Mouse (Mus musculus): ENCODE results near the gene Vps33a. TPM values are rescaled to one million over a fixed set of nuclear protein-coding genes. Genes with fewer than 3 reads are reported as not detected.

Vps33a gene
- polyA plus RNA-seq, 1 experiment: 49.7 TPM

DNA sequence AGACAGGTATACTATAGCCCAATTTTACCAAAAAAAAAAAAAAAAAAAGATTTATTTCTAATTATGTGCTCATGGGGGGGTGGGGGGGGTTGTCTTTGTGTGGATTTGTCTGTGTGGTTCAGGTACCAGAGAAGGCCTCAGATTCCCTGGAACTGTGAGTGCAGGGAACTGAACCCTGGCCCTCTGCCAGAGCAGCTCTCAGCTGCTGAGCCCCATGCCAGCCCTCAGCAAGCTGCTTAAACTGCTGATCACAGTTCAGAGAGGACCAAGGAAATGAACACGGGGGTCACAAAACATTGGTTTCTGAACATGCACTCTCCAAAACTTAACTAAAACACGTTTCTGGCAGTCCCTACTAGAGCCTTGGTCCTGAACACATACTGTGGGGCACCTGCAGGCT, 16.4 kb downstream of the Vps33a start:
- no peak for TF ChIP-seq CTCF (IDR thresholded peaks at IDR 0.05; ENCODE audit: borderline replicate concordance, insufficient read depth, low read depth, low read length)
- no peak for TF ChIP-seq POLR2A (IDR thresholded peaks at IDR 0.05; ENCODE audit: borderline replicate concordance, insufficient read depth, low read length)
- 10% methylated on average over 2 of the region's 2 CpGs for WGBS
- no peaks in the 10 kb centered on the region for H3K27me3 ChIP-seq (ENCODE audit: control insufficient read depth, insufficient read depth, low read length)
- no peaks in the 10 kb centered on the region for H3K4me1 ChIP-seq (ENCODE audit: control insufficient read depth, insufficient read depth, low read length)
- no peak overlapping the region for H3K27ac ChIP-seq (ENCODE audit: insufficient read depth, low read length)
- no peak overlapping the region for H3K4me3 ChIP-seq (replicated peaks; ENCODE audit: insufficient read depth, low read depth, low read length)
- peak; percentile 79 to 83 for DNase-seq

DNA sequence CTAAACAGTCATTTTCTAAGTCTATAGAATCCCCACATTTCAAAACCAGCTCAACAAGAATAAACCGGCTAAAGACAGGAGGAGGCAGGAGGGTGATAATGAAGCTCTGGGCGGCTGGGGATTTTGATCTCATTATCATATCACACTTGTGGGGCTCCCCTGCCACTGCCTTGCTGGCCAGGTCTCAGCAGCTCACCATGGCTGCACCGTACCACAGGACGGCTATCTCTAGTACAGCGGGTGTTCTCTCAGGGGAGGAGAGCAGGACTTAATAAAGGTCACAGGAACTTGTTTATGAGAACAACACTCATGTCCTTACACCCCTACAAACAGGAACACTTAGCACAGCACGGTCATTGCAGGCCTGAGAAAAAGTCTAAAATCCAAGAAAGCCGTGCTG, 17.1 kb downstream of the Vps33a start:
- DNase-seq: peak in 1 of 2 experiments; percentile 6
- no peaks in the 10 kb centered on the region for H3K4me1 ChIP-seq (ENCODE audit: control insufficient read depth, insufficient read depth, low read length)
- WGBS: 91% methylated on average over 7 of the region's 7 CpGs
- TF ChIP-seq POLR2A (IDR thresholded peaks at IDR 0.05; ENCODE audit: borderline replicate concordance, insufficient read depth, low read length): no peak
- TF ChIP-seq CTCF (IDR thresholded peaks at IDR 0.05; ENCODE audit: borderline replicate concordance, insufficient read depth, low read depth, low read length): no peak
- H3K27me3 ChIP-seq (ENCODE audit: control insufficient read depth, insufficient read depth, low read length): no peaks in the 10 kb centered on the region
- no peak overlapping the region for H3K27ac ChIP-seq (ENCODE audit: insufficient read depth, low read length)
- H3K4me3 ChIP-seq (replicated peaks; ENCODE audit: insufficient read depth, low read depth, low read length): no peak overlapping the region

DNA sequence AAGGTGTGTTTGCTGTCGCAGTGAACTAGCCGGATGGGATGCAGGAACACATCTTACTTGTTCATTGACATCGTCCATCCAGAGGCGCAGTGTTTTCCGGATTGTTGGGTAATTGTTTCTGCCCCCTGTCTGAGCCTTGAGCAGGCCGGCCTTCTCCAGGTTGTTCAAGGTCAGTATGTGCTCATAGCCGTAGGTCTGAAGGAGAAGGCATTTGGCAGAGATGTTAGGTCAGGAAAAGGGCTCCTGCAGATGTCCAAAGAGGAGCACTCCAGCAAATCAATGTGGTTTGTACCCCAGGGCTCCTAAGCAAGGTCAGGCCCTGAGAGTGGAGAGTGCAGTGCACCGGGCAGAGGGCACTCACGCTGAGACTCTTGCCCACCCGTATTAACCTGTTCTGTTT, 39.0 kb downstream of the Vps33a start:
- Histone ChIP-seq H3K4me1 (ENCODE audit: control insufficient read depth, insufficient read depth, low read length) (no peaks in the 10 kb centered on the region), H3K4me3 (replicated peaks; ENCODE audit: insufficient read depth, low read depth, low read length) (no peak overlapping the region), H3K27ac (ENCODE audit: insufficient read depth, low read length) (no peak overlapping the region), H3K27me3 (ENCODE audit: control insufficient read depth, insufficient read depth, low read length) (no peaks in the 10 kb centered on the region)
- no peak for TF ChIP-seq POLR2A (IDR thresholded peaks at IDR 0.05; ENCODE audit: borderline replicate concordance, insufficient read depth, low read length)
- no peak for TF ChIP-seq CTCF (IDR thresholded peaks at IDR 0.05; ENCODE audit: borderline replicate concordance, insufficient read depth, low read depth, low read length)
- DNase-seq: no peak
- 92% methylated on average over 10 of the region's 10 CpGs for WGBS

DNA sequence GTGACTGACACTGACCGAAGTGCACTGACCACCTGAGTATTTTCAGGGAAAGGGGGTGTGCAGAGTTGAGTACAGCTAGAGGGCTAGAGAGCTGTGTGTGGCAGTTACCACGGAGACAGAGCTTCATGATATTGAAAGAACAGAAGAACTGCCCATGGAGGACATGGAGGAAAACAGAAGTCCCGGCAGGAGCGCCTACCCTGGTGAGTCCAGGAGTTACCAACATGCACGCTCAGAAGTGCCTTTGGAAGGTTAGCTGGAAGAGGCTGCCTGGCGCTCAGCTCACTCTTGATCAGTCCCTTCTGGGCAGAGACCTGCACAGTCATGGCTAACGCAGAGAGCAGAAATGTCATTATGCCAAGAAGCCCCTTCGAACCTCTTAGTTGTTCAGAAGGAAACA, 42.8 kb downstream of the Vps33a start:
- WGBS: 83% methylated on average over 8 of the region's 8 CpGs
- TF ChIP-seq CTCF (IDR thresholded peaks at IDR 0.05; ENCODE audit: borderline replicate concordance, insufficient read depth, low read depth, low read length): no peak
- no peak for TF ChIP-seq POLR2A (IDR thresholded peaks at IDR 0.05; ENCODE audit: borderline replicate concordance, insufficient read depth, low read length)
- no peaks in the 10 kb centered on the region for H3K4me1 ChIP-seq (ENCODE audit: control insufficient read depth, insufficient read depth, low read length)
- no peaks in the 10 kb centered on the region for H3K27me3 ChIP-seq (ENCODE audit: control insufficient read depth, insufficient read depth, low read length)
- no peak overlapping the region for H3K27ac ChIP-seq (ENCODE audit: insufficient read depth, low read length)
- DNase-seq: peak in 1 of 2 experiments; percentile 0
- no peak overlapping the region for H3K4me3 ChIP-seq (replicated peaks; ENCODE audit: insufficient read depth, low read depth, low read length)

DNA sequence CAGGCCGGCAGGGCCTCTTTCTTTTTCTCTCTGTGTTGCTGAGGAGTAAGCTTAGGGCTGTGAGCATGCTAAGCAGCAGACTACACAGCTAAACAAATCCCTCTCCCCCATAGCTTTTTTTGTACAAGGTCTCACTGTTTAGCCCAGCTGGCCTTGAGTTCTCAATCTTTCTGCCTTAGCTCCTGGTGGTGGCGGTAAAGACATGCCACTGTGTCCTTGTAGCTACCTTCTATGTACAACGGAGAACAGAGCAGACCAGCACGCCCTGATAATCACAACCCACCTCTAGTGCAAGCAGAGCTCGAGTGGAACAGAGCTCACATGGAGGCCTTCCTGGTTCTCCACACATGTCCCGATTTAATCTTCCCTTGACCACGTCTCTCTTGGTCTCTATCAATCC, 44.2 kb downstream of the Vps33a start:
- peak in 1 of 2 experiments; percentile 0 for DNase-seq
- no peak overlapping the region for H3K27ac ChIP-seq (ENCODE audit: insufficient read depth, low read length)
- WGBS: 76% methylated on average over 7 of the region's 7 CpGs

DNA sequence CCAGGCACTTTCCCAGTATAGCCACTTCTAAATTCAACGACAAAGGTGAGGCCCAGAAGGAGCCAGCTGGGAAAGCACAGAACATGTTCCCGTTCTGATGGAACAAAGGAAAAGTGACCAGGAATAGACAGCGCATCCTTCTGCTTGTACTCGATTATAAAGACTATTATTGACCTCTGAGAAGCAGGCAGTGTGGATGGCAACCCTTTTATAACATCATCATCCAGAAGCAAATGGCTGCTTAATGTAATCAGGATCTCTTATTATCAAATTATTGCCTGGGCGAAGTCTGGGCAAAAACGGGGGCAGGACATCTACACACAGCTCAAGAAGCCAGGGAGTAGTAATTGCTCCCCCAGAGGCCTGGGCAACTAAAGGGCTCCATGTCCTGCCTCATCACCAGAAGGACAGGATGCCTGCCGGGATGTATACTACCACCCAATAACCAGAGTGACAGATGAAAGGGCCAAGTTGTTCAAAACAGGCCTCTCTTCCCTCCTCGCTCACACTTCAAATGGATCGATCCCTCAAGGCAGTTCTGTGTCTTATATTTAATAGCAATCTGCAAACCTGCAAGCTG, 46.8 kb downstream of the Vps33a start:
- Histone ChIP-seq H3K27ac (ENCODE audit: insufficient read depth, low read length) (no peak overlapping the region), H3K27me3 (ENCODE audit: control insufficient read depth, insufficient read depth, low read length) (no peaks in the 10 kb centered on the region), H3K4me3 (replicated peaks; ENCODE audit: insufficient read depth, low read depth, low read length) (no peak overlapping the region), H3K4me1 (ENCODE audit: control insufficient read depth, insufficient read depth, low read length) (no peaks in the 10 kb centered on the region)
- WGBS: 91% methylated on average over 9 of the region's 9 CpGs
- TF ChIP-seq CTCF (IDR thresholded peaks at IDR 0.05; ENCODE audit: borderline replicate concordance, insufficient read depth, low read depth, low read length): no peak
- peak in 1 of 2 experiments; percentile 8 for DNase-seq

More for the DNA sequence above, 44.2 kb downstream of the Vps33a start:
- no peaks in the 10 kb centered on the region for H3K4me1 ChIP-seq (ENCODE audit: control insufficient read depth, insufficient read depth, low read length)
- H3K4me3 ChIP-seq (replicated peaks; ENCODE audit: insufficient read depth, low read depth, low read length): no peak overlapping the region
- no peak for TF ChIP-seq CTCF (IDR thresholded peaks at IDR 0.05; ENCODE audit: borderline replicate concordance, insufficient read depth, low read depth, low read length)
- TF ChIP-seq POLR2A (IDR thresholded peaks at IDR 0.05; ENCODE audit: borderline replicate concordance, insufficient read depth, low read length): no peak
- no peaks in the 10 kb centered on the region for H3K27me3 ChIP-seq (ENCODE audit: control insufficient read depth, insufficient read depth, low read length)

DNA sequence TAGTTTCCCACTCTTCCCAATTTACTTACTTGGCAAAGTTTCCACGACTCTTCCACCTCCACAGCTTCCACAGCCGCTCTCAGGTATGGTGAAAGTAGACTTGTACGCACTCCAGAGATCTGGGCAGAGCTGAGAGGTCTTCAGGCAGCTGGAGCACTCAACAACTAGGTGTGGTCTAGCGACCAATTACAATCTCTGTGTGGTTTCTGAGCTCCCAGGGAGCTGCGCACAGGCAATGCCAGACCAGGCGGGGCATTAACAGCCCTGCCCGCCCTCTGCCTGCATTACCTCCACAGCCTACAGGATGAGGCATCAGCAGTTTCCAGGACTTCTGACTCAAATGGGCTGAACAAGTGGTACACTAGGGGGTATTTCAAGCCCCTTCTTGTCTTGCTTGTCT, 47.6 kb downstream of the Vps33a start, which contains the start of gene Gm49027:
TSS of gene Gm49027 (minus strand) at position 208 of the 400 bp plus-strand sequence.
- 85% methylated on average over 7 of the region's 7 CpGs for WGBS
- TF ChIP-seq POLR2A (IDR thresholded peaks at IDR 0.05; ENCODE audit: borderline replicate concordance, insufficient read depth, low read length) (no peak), CTCF (IDR thresholded peaks at IDR 0.05; ENCODE audit: borderline replicate concordance, insufficient read depth, low read depth, low read length) (no peak)
- Histone ChIP-seq H3K4me1 (ENCODE audit: control insufficient read depth, insufficient read depth, low read length) (no peaks in the 10 kb centered on the region), H3K27ac (ENCODE audit: insufficient read depth, low read length) (no peak within 1 kb of the TSS), H3K27me3 (ENCODE audit: control insufficient read depth, insufficient read depth, low read length) (no peaks in the 10 kb centered on the region), H3K4me3 (replicated peaks; ENCODE audit: insufficient read depth, low read depth, low read length) (peak within 1 kb of the TSS; percentile 72)
- DNase-seq: peak in 1 of 2 experiments; percentile 8

DNA sequence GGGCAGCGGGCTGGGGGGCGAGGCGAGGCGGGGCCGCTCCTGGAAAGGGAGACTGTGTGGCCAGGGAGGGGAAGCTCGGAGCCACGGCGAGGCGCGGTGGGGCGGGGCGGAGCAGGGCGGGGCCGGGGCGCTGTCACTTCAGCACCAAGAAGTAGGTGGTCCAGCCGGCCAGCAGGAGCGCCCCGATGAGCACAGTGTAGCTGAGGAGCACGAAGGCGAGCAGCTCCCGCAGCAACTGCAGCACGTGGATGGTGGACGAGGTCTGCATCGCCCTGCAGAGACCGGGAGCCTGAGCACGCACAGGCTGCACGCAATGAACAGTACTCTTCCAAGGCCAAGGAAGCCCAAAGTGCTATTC, 48.5 kb downstream of the Vps33a start:
- Histone ChIP-seq H3K27ac (ENCODE audit: insufficient read depth, low read length) (no peak overlapping the region), H3K27me3 (ENCODE audit: control insufficient read depth, insufficient read depth, low read length) (no peaks in the 10 kb centered on the region), H3K4me3 (replicated peaks; ENCODE audit: insufficient read depth, low read depth, low read length) (peak overlapping the region; percentile 72), H3K4me1 (ENCODE audit: control insufficient read depth, insufficient read depth, low read length) (no peaks in the 10 kb centered on the region)
- TF ChIP-seq CTCF (IDR thresholded peaks at IDR 0.05; ENCODE audit: borderline replicate concordance, insufficient read depth, low read depth, low read length) (no peak), POLR2A (IDR thresholded peaks at IDR 0.05; ENCODE audit: borderline replicate concordance, insufficient read depth, low read length) (no peak)
- 2% methylated on average over 27 of the region's 27 CpGs for WGBS
- no peak for DNase-seq

Measured in cerebellum, adult 2 months (tissue).